Mouse (Mus musculus): ENCODE measurements around the gene Olfr598. TPM values are rescaled to one million over a fixed set of nuclear protein-coding genes. Genes with fewer than 3 reads are reported as not detected.
"Not testable (repeated sequence)": the region's sequence is repeated elsewhere in the genome, so short reads cannot be mapped to it uniquely, and the experiment has no call there.

Gene Olfr598
- 0.12 and 0.55 TPM in 2 replicates for polyA plus RNA-seq (2015; fragmentation: Nextera tagmentation; extraction: Ambion mirVana)

- Histone ChIP-seq H3K4me1 (no peaks in the 10 kb centered on the region), H3K27ac (replicated peaks) (no peak within 1 kb of the TSS), H3K4me3 (replicated peaks) (no peak within 1 kb of the TSS), H3K36me3 (no peaks in the 10 kb centered on the region), H3K27me3 (no peaks in the 10 kb centered on the region), H3K4me2 (replicated peaks) (no peak within 1 kb of the TSS), H3K9me3 (replicated peaks) (no peaks in the 10 kb centered on the region), H3K9ac (no peak within 1 kb of the TSS)
- ATAC-seq (ENCODE audit: insufficient number of reproducible peaks, low FRiP score, low TSS enrichment, low read depth), result no peak
These were observed at the start of gene Olfr598 for GRCm38 (mm10) chr7:103323268-103323667. Olfr598 (plus strand) TSS chr7:103323568.

GRCm38 (mm10) chr7:103305348-103305747, 18.0 kb upstream of the Olfr598 start, which contains the start of gene Olfr596:
Olfr596 (plus strand) TSS chr7:103305648.
- H3K36me3 ChIP-seq; H3K27ac ChIP-seq (replicated peaks); H3K4me2 ChIP-seq (replicated peaks); H3K9ac ChIP-seq; ATAC-seq (ENCODE audit: insufficient number of reproducible peaks, low FRiP score, low TSS enrichment, low read depth); H3K9me3 ChIP-seq (replicated peaks); H3K4me3 ChIP-seq (replicated peaks); H3K27me3 ChIP-seq; H3K4me1 ChIP-seq: not testable (repeated sequence)
- WGBS, result 86% methylated on average over 2 of the region's 2 CpGs

- WGBS, result 85% methylated on average over 2 of the region's 2 CpGs
- not testable (repeated sequence) for H3K27ac ChIP-seq (replicated peaks); H3K9ac ChIP-seq; H3K36me3 ChIP-seq; H3K9me3 ChIP-seq (replicated peaks); H3K4me3 ChIP-seq (replicated peaks); H3K4me1 ChIP-seq; ATAC-seq (ENCODE audit: insufficient number of reproducible peaks, low FRiP score, low TSS enrichment, low read depth); H3K4me2 ChIP-seq (replicated peaks); H3K27me3 ChIP-seq
These were observed 7.4 kb upstream of the Olfr598 start, which contains the start of gene Olfr597 for GRCm38 (mm10) chr7:103316015-103316414. Olfr597 (plus strand) TSS chr7:103316315.

GRCm38 (mm10) chr7:103335617-103336016, 12.2 kb downstream of the Olfr598 start, which contains the start of gene Olfr599:
Olfr599 (plus strand) TSS chr7:103335917.
- WGBS, result 88% methylated on average over 1 of the region's 1 CpGs
- ATAC-seq (ENCODE audit: insufficient number of reproducible peaks, low FRiP score, low TSS enrichment, low read depth), result no peak
- no peaks in the 10 kb centered on the region for H3K36me3 ChIP-seq
- no peaks in the 10 kb centered on the region for H3K4me1 ChIP-seq
- no peaks in the 10 kb centered on the region for H3K9me3 ChIP-seq (replicated peaks)
- H3K4me3 ChIP-seq (replicated peaks), result no peak within 1 kb of the TSS
- no peaks in the 10 kb centered on the region for H3K27me3 ChIP-seq
- H3K4me2 ChIP-seq (replicated peaks), result no peak within 1 kb of the TSS
- H3K27ac ChIP-seq (replicated peaks), result no peak within 1 kb of the TSS
- H3K9ac ChIP-seq, result no peak within 1 kb of the TSS

GRCm38 (mm10) chr7:103349569-103349968, 26.2 kb downstream of the Olfr598 start, which contains the start of gene Olfr600:
Olfr600 (minus strand) TSS chr7:103349669.
- Histone ChIP-seq H3K9me3 (replicated peaks) (no peaks in the 10 kb centered on the region), H3K27me3 (no peaks in the 10 kb centered on the region), H3K4me3 (replicated peaks) (no peak within 1 kb of the TSS), H3K4me1 (no peaks in the 10 kb centered on the region), H3K9ac (no peak within 1 kb of the TSS), H3K4me2 (replicated peaks) (no peak within 1 kb of the TSS), H3K36me3 (no peaks in the 10 kb centered on the region), H3K27ac (replicated peaks) (no peak within 1 kb of the TSS)
- no peak for ATAC-seq (ENCODE audit: insufficient number of reproducible peaks, low FRiP score, low TSS enrichment, low read depth)

- Histone ChIP-seq H3K36me3 (no peaks in the 10 kb centered on the region), H3K27me3 (no peaks in the 10 kb centered on the region), H3K27ac (replicated peaks) (no peak within 1 kb of the TSS), H3K4me2 (replicated peaks) (no peak within 1 kb of the TSS), H3K4me3 (replicated peaks) (no peak within 1 kb of the TSS), H3K4me1 (no peaks in the 10 kb centered on the region), H3K9me3 (replicated peaks) (no peaks in the 10 kb centered on the region), H3K9ac (no peak within 1 kb of the TSS)
- 93% methylated on average over 1 of the region's 1 CpGs for WGBS
- ATAC-seq (ENCODE audit: insufficient number of reproducible peaks, low FRiP score, low TSS enrichment, low read depth), result no peak
These were observed 39.2 kb downstream of the Olfr598 start, which contains the start of gene Olfr601 for GRCm38 (mm10) chr7:103362555-103362954. Olfr601 (minus strand) TSS chr7:103362655.

Other genes with a start within 250 kb of the Olfr598 start
- gene Olfr584, start 241.7 kb upstream of the Olfr598 start, polyA plus RNA-seq (2015; fragmentation: Nextera tagmentation; extraction: Ambion mirVana), result 0.08 TPM in 1 of 2 replicates, not detected in the other
- gene Olfr585, start 225.8 kb upstream of the Olfr598 start, polyA plus RNA-seq (2015; fragmentation: Nextera tagmentation; extraction: Ambion mirVana), result not detected in 2 replicates
- not detected in 2 replicates for gene Olfr586, start 197.9 kb upstream of the Olfr598 start, polyA plus RNA-seq (2015; fragmentation: Nextera tagmentation; extraction: Ambion mirVana)
- gene Olfr588-ps1, start 182.7 kb upstream of the Olfr598 start, polyA plus RNA-seq (2015; fragmentation: Nextera tagmentation; extraction: Ambion mirVana), result not detected in 2 replicates
- gene Olfr589, start 167.2 kb upstream of the Olfr598 start, polyA plus RNA-seq (2015; fragmentation: Nextera tagmentation; extraction: Ambion mirVana), result not detected in 2 replicates
- gene Olfr591, start 145.2 kb upstream of the Olfr598 start, polyA plus RNA-seq (2015; fragmentation: Nextera tagmentation; extraction: Ambion mirVana), result 0.12 and 0.16 TPM in 2 replicates
- gene Olfr592, start 138.8 kb upstream of the Olfr598 start, polyA plus RNA-seq (2015; fragmentation: Nextera tagmentation; extraction: Ambion mirVana), result 0.12 TPM in 1 of 2 replicates, not detected in the other
- gene Olfr593, start 111.7 kb upstream of the Olfr598 start, polyA plus RNA-seq (2015; fragmentation: Nextera tagmentation; extraction: Ambion mirVana), result not detected in 2 replicates
- 0.15 and 0.24 TPM in 2 replicates for gene Olfr594, start 106.6 kb upstream of the Olfr598 start, polyA plus RNA-seq (2015; fragmentation: Nextera tagmentation; extraction: Ambion mirVana)
- not detected in 2 replicates for gene Usp17ld, start 71.1 kb upstream of the Olfr598 start, polyA plus RNA-seq (2015; fragmentation: Nextera tagmentation; extraction: Ambion mirVana)
- not detected in 2 replicates for gene Olfr596, start 17.9 kb upstream of the Olfr598 start, polyA plus RNA-seq (2015; fragmentation: Nextera tagmentation; extraction: Ambion mirVana)
- gene Olfr597, start 7.3 kb upstream of the Olfr598 start, polyA plus RNA-seq (2015; fragmentation: Nextera tagmentation; extraction: Ambion mirVana), result 0.15 TPM in 1 of 2 replicates, not detected in the other
- gene Olfr599, start 12.3 kb downstream of the Olfr598 start, polyA plus RNA-seq (2015; fragmentation: Nextera tagmentation; extraction: Ambion mirVana), result not detected in 2 replicates
- not detected in 2 replicates for gene Olfr600, start 26.1 kb downstream of the Olfr598 start, polyA plus RNA-seq (2015; fragmentation: Nextera tagmentation; extraction: Ambion mirVana)
- gene Olfr601, start 39.1 kb downstream of the Olfr598 start, polyA plus RNA-seq (2015; fragmentation: Nextera tagmentation; extraction: Ambion mirVana), result 0.22 and 0.43 TPM in 2 replicates
- not detected in 2 replicates for gene Olfr603, start 62.6 kb downstream of the Olfr598 start, polyA plus RNA-seq (2015; fragmentation: Nextera tagmentation; extraction: Ambion mirVana)
- gene Usp17lc, start 91.5 kb downstream of the Olfr598 start, polyA plus RNA-seq (2015; fragmentation: Nextera tagmentation; extraction: Ambion mirVana), result not detected in 2 replicates
- not detected in 2 replicates for gene Olfr605, start 121.9 kb downstream of the Olfr598 start, polyA plus RNA-seq (2015; fragmentation: Nextera tagmentation; extraction: Ambion mirVana)
- gene Olfr606, start 125.5 kb downstream of the Olfr598 start, polyA plus RNA-seq (2015; fragmentation: Nextera tagmentation; extraction: Ambion mirVana), result 0.16 TPM in 1 of 2 replicates, not detected in the other
- 0.18 TPM in 1 of 2 replicates, not detected in the other for gene Olfr607, start 140.6 kb downstream of the Olfr598 start, polyA plus RNA-seq (2015; fragmentation: Nextera tagmentation; extraction: Ambion mirVana)
- 0.14 and 0.25 TPM in 2 replicates for gene Olfr608, start 146.3 kb downstream of the Olfr598 start, polyA plus RNA-seq (2015; fragmentation: Nextera tagmentation; extraction: Ambion mirVana)
- not detected in 2 replicates for gene Olfr609, start 174.5 kb downstream of the Olfr598 start, polyA plus RNA-seq (2015; fragmentation: Nextera tagmentation; extraction: Ambion mirVana)
- gene Olfr610, start 188.6 kb downstream of the Olfr598 start, polyA plus RNA-seq (2015; fragmentation: Nextera tagmentation; extraction: Ambion mirVana), result 0.28 TPM in 1 of 2 replicates, not detected in the other
- not detected in 2 replicates for gene Olfr611, start 197.3 kb downstream of the Olfr598 start, polyA plus RNA-seq (2015; fragmentation: Nextera tagmentation; extraction: Ambion mirVana)
- gene Olfr612, start 219.1 kb downstream of the Olfr598 start, polyA plus RNA-seq (2015; fragmentation: Nextera tagmentation; extraction: Ambion mirVana), result 0.26 and 0.27 TPM in 2 replicates
- gene Olfr613, start 224.5 kb downstream of the Olfr598 start, polyA plus RNA-seq (2015; fragmentation: Nextera tagmentation; extraction: Ambion mirVana), result 0.08 and 0.11 TPM in 2 replicates
- 0.25 and 0.29 TPM in 2 replicates for gene Olfr615, start 232.5 kb downstream of the Olfr598 start, polyA plus RNA-seq (2015; fragmentation: Nextera tagmentation; extraction: Ambion mirVana)
- gene Olfr616, start 245.6 kb downstream of the Olfr598 start, polyA plus RNA-seq (2015; fragmentation: Nextera tagmentation; extraction: Ambion mirVana), result 0.11 TPM in 2 replicates
- gene Olfr617, start 249.5 kb downstream of the Olfr598 start, polyA plus RNA-seq (2015; fragmentation: Nextera tagmentation; extraction: Ambion mirVana), result not detected in 2 replicates

Data from embryonic facial prominence, embryonic 15.5 days (tissue).